Mouse (Mus musculus) lung, adult 2 months (tissue): ENCODE results near the gene Cyp2c66. TPM values are rescaled to one million over a fixed set of nuclear protein-coding genes. Genes with fewer than 3 reads are reported as not detected.
"Not testable (repeated sequence)": the region's sequence is repeated elsewhere in the genome, so short reads cannot be mapped to it uniquely, and the experiment has no call there.

Experiments
- DNase-seq: peaks from one replicate; pipeline ENCODE4 v3.0.0; 2022
- H3K4me1 ChIP-seq: fragments of 200-500 bp; 2 replicates; pipeline ENCODE4 v1.6.1; 2011; ENCODE audit warnings: low read length; ENCODE audit not compliant: control insufficient read depth, insufficient read depth
- H3K4me3 ChIP-seq: fragments of 200-500 bp; replicated peaks from 2 replicates; pipeline ENCODE3; 2011; ENCODE audit warnings: low read depth, mild to moderate bottlenecking, control low read depth, low read length; ENCODE audit errors: extremely low read depth
- CTCF ChIP-seq: fragments of 200-500 bp; IDR thresholded peaks from 2 replicates; pipeline ENCODE4 v1.5.1; 2011; ENCODE audit warnings: mild to moderate bottlenecking, low read length, control low read depth; ENCODE audit not compliant: insufficient read depth
- POLR2A ChIP-seq: fragments of 200-500 bp; IDR thresholded peaks from 2 replicates; pipeline ENCODE4 v1.6.1; 2011; ENCODE audit warnings: low read depth, mild to moderate bottlenecking, control low read depth, low read length, borderline replicate concordance; ENCODE audit errors: extremely low read depth
- WGBS: fragments of 180-500 bp; shearing (Covaris S2); methylation state at CpG from one replicate; pipeline ENCODE4 v1.1.7; 2018; 5-methylcytosine and 5-hydroxymethylcytosine counted together
- polyA plus RNA-seq: library from polyadenylated mRNA; depleted of rRNA; stranded (reverse); fragments of >200 nt; gene quantifications from 2 replicates; pipeline ENCODE4 v1.2.3, GENCODE M21; 2012; rRNA removed

Gene Cyp2c66
- polyA plus RNA-seq = 0.07 TPM in 1 of 2 replicates, not detected in the other

GRCm38 (mm10) chr19:39113644-39114043, at the start of gene Cyp2c66:
Cyp2c66 (plus strand) TSS chr19:39113898.
- WGBS = 67% methylated on average over 1 of the region's 1 CpGs
- no peak for DNase-seq
- Histone ChIP-seq H3K4me3 (no peak within 1 kb of the TSS), H3K4me1 (no peaks in the 10 kb centered on the region)
- no peak for TF ChIP-seq CTCF
- no peak for TF ChIP-seq POLR2A

- not testable (repeated sequence) for DNase-seq, H3K4me1 ChIP-seq, H3K4me3 ChIP-seq
- WGBS = 59% methylated on average over 2 of the region's 2 CpGs
Measured at GRCm38 (mm10) chr19:39098779-39099178, 14.9 kb upstream of the Cyp2c66 start.

- H3K4me1 ChIP-seq, DNase-seq: not testable (repeated sequence)
- WGBS = 81% methylated on average over 19 of the region's 19 CpGs
Measured at GRCm38 (mm10) chr19:39156836-39157235, 43.1 kb downstream of the Cyp2c66 start.

More at GRCm38 (mm10) chr19:39156836-39157235, 43.1 kb downstream of the Cyp2c66 start:
- not testable (repeated sequence) for H3K4me3 ChIP-seq

Other genes starting within 250 kb of the Cyp2c66 start
- 0.12 and 0.44 TPM in 2 replicates for gene Hells, start 183.0 kb upstream of the Cyp2c66 start, polyA plus RNA-seq
- gene Cyp2c55, start 106.9 kb upstream of the Cyp2c66 start, polyA plus RNA-seq = 0.08 and 1.9 TPM in 2 replicates
- 0.18 and 0.45 TPM in 2 replicates for gene Cyp2c65, start 52.9 kb upstream of the Cyp2c66 start, polyA plus RNA-seq
- gene Cyp2c29, start 155.5 kb downstream of the Cyp2c66 start, polyA plus RNA-seq = 0.14 and 0.41 TPM in 2 replicates